9 mouse cellular contexts compared by ENCODE assay signal in the genomic region with DNA sequence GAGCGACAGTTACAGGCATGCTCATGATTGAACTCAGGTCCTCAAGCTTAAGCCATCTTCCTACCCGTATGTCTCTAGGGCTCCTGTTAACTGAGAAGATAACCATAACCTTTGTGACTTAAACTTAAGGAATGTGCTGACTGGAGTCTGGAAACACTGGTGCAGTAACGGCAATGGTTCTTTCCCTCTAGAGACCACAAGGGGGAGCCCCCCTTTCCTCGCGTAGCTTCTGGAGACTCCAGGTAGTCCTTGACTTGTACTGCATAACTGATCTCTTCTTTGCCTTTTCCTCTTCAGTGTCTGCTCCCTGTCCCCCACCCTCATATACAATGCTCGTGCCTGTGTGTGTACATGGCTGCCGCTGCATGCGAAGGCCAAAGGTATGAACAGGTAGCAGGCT.
A peak's percentile ranks its signal among the peaks of the same experiment; 100 is the strongest.
DNase-seq lines count a peak whose midpoint lies in the region; ATAC-seq and TF ChIP-seq lines count a peak whose summit lies in the region.
"Had no signal": no experiment of that assay in that cellular context is flagged by ENCODE, and none has a peak within 500 bp of the region (broad histone marks: within the 10 kb centered on the region; RNA-seq: fewer than 3 reads in every experiment).

No protein-coding gene starts in this region.

- no peak for TF ChIP-seq EP300 in liver, postnatal 0 days (IDR thresholded peaks at IDR 0.05; ENCODE audit: low read depth)

- H3K4me3 ChIP-seq in kidney, adult 2 months (ENCODE audit: insufficient read depth, low read depth, low read length), result no peak overlapping the region
- no peak overlapping the region for H3K4me3 ChIP-seq in liver, postnatal 0 days (ENCODE audit: low read depth, low read length)
- H3K4me3 ChIP-seq: hindbrain, embryonic 15.5 days had no signal

- H3K27me3 ChIP-seq in kidney, adult 2 months (replicated peaks; ENCODE audit: control insufficient read depth, insufficient read depth, low read length), result no peaks in the 10 kb centered on the region
- no peaks in the 10 kb centered on the region for H3K27me3 ChIP-seq in liver, postnatal 0 days (ENCODE audit: insufficient read depth, low read length)
- H3K27me3 ChIP-seq: hindbrain, embryonic 15.5 days had no signal

- no peak overlapping the region for H3K9ac ChIP-seq in liver, postnatal 0 days (replicated peaks)
- H3K9ac ChIP-seq: hindbrain, embryonic 15.5 days had no signal

- H3K4me1 ChIP-seq in kidney, adult 2 months (ENCODE audit: control insufficient read depth, insufficient read depth, low read length), result 0 out of 2 replicates have a peak, but pooled peaks cover 2% of the 10 kb centered on the region
- H3K4me1 ChIP-seq in liver, postnatal 0 days (ENCODE audit: insufficient read depth), result no peaks in the 10 kb centered on the region
- H3K4me1 ChIP-seq: hindbrain, embryonic 15.5 days had no signal

- H3K27ac ChIP-seq in kidney, adult 2 months (ENCODE audit: insufficient read depth, low read depth, low read length), result no peak overlapping the region
- no peak overlapping the region for H3K27ac ChIP-seq in liver, postnatal 0 days (ENCODE audit: low read depth)
- H3K27ac ChIP-seq: hindbrain, embryonic 15.5 days had no signal

- peak; percentile 25 for DNase-seq in kidney, adult 2 months
- DNase-seq in kidney, adult 11 months, result no peak
- peak; percentile 67 for DNase-seq in ES-CJ7 (ENCODE audit: low read depth, low spot score)
- peak; percentile 78 for DNase-seq in ZHBTc4 (ENCODE audit: low read depth, low spot score)
- DNase-seq in liver, postnatal 0 days, result no peak
- DNase-seq in layer of hippocampus, adult 8-10 months (ENCODE audit: low spot score in 2 of 2), result no peak
- DNase-seq in cerebellum, adult 11-12 months, result no peak
- DNase-seq: thymus, postnatal 14 days had no signal

- TF ChIP-seq POLR2A in kidney, adult 2 months (IDR thresholded peaks at IDR 0.05; ENCODE audit: low read depth, low read length), result no peak

- H3K4me2 ChIP-seq in liver, postnatal 0 days (ENCODE audit: low read depth, low read length), result no peak overlapping the region
- H3K4me2 ChIP-seq: hindbrain, embryonic 15.5 days had no signal

- no peaks in the 10 kb centered on the region for H3K9me3 ChIP-seq in liver, postnatal 0 days (ENCODE audit: low read length)
- H3K9me3 ChIP-seq: hindbrain, embryonic 15.5 days had no signal

- no peaks in the 10 kb centered on the region for H3K36me3 ChIP-seq in kidney, adult 2 months (ENCODE audit: control insufficient read depth, insufficient read depth, low read length)
- no peaks in the 10 kb centered on the region for H3K36me3 ChIP-seq in liver, postnatal 0 days (replicated peaks; ENCODE audit: insufficient read depth, low read length)
- H3K36me3 ChIP-seq: hindbrain, embryonic 15.5 days had no signal

- WGBS in kidney, adult 2 months, result 76% methylated on average over 8 of the region's 8 CpGs
- WGBS in liver, postnatal 0 days (ENCODE audit: insufficient replicate concordance), result 66% methylated on average over 8 of the region's 8 CpGs

- ATAC-seq in liver, postnatal 0 days, result no peak

- peak; percentile 50; the same call in 1 of the 2 replicates for TF ChIP-seq CTCF in kidney, adult 2 months (conservative IDR thresholded peaks at IDR 0.05; ENCODE audit: insufficient read depth, insufficient read length, low read depth, low read length)
- TF ChIP-seq CTCF in liver, postnatal 0 days (IDR thresholded peaks at IDR 0.05; ENCODE audit: low read depth), result peak; percentile 53

Comparison
In these comparisons a context has a peak if more than half of its experiments do, and no peak if none do; other contexts are left out.
1. DNase-seq: peak in kidney, adult 2 months (single experiment), ES-CJ7 (single experiment) and ZHBTc4 (single experiment); none in kidney, adult 11 months (single experiment), liver, postnatal 0 days (single experiment), layer of hippocampus, adult 8-10 months (0 of 2) and cerebellum, adult 11-12 months (single experiment).